Comparison of ENCODE assay signal across 8 mouse cellular contexts in genomic region chr5:89839627-89840026, GRCm38 (mm10). TPM values are rescaled to one million over a fixed set of nuclear protein-coding genes. Genes with fewer than 3 reads are reported as not detected.
DNase-seq lines count a peak whose midpoint lies in the region; ATAC-seq and TF ChIP-seq lines count a peak whose summit lies in the region.

No protein-coding gene starts in this region.

- H3K4me2 ChIP-seq in neural tube, embryonic 15.5 days: no peak overlapping the region

- H3K27ac ChIP-seq in heart, embryonic 10.5 days: no peak overlapping the region
- H3K27ac ChIP-seq in bone marrow, adult 2 months (ENCODE audit: control insufficient read depth, insufficient read depth, low read depth, low read length, poor library complexity): no peak overlapping the region
- no peak overlapping the region for H3K27ac ChIP-seq in neural tube, embryonic 15.5 days (replicated peaks)

- no peaks in the 10 kb centered on the region for H3K27me3 ChIP-seq in heart, embryonic 10.5 days (ENCODE audit: insufficient read depth, poor library complexity, severe bottlenecking)
- no peaks in the 10 kb centered on the region for H3K27me3 ChIP-seq in neural tube, embryonic 15.5 days (replicated peaks)

- no peak overlapping the region for H3K9ac ChIP-seq in neural tube, embryonic 15.5 days (replicated peaks)

- no peak for TF ChIP-seq POLR2A in bone marrow, adult 2 months (IDR thresholded peaks at IDR 0.05; ENCODE audit: borderline replicate concordance, control insufficient read depth, low read depth, low read length)

- 70% methylated on average over 4 of the region's 4 CpGs for WGBS in heart, embryonic 10.5 days
- WGBS in bone marrow, adult 2 months: 30% methylated on average over 4 of the region's 4 CpGs
- 84% methylated on average over 4 of the region's 4 CpGs for WGBS in neural tube, embryonic 15.5 days

- H3K4me1 ChIP-seq in heart, embryonic 10.5 days: peaks cover 8% of the 10 kb centered on the region
- peaks cover 2% of the 10 kb centered on the region; the same call in 1 of the 2 replicates for H3K4me1 ChIP-seq in bone marrow, adult 2 months (ENCODE audit: control insufficient read depth, insufficient read depth, low read length)
- peaks cover 5% of the 10 kb centered on the region for H3K4me1 ChIP-seq in neural tube, embryonic 15.5 days

- H3K9me3 ChIP-seq in heart, embryonic 10.5 days: no peaks in the 10 kb centered on the region
- H3K9me3 ChIP-seq in neural tube, embryonic 15.5 days (replicated peaks): no peaks in the 10 kb centered on the region

- peak; percentile 36 to 72 for DNase-seq in heart, adult 18-20 months
- DNase-seq in heart, embryonic 10.5 days (ENCODE audit: low spot score): no peak
- DNase-seq in 416B (ENCODE audit: low read depth): peak; percentile 3
- DNase-seq in kidney, adult 9 months: peak; percentile 33
- peak; percentile 31 for DNase-seq in ovary, postnatal 14 days (ENCODE audit: low spot score)
- no peak for DNase-seq in thymus, postnatal 0 days (ENCODE audit: low spot score)

- ATAC-seq in neural tube, embryonic 15.5 days (ENCODE audit: low FRiP score): no peak

- peak; percentile 19; the same call in 1 of the 2 replicates for TF ChIP-seq CTCF in bone marrow, adult 2 months (IDR thresholded peaks at IDR 0.05; ENCODE audit: control insufficient read depth, insufficient read depth, low read length)

- H3K36me3 ChIP-seq in heart, embryonic 10.5 days: no peaks in the 10 kb centered on the region
- H3K36me3 ChIP-seq in neural tube, embryonic 15.5 days: no peaks in the 10 kb centered on the region

- no peak overlapping the region for H3K4me3 ChIP-seq in heart, embryonic 10.5 days
- H3K4me3 ChIP-seq in bone marrow, adult 2 months (replicated peaks; ENCODE audit: control insufficient read depth, low read depth, low read length): no peak overlapping the region
- H3K4me3 ChIP-seq in neural tube, embryonic 15.5 days (replicated peaks): no peak overlapping the region

RNA-seq across cellular contexts. Expression of gene Adamts3, which starts 43.5 kb away (rescaled TPM):
- 1 to 10 TPM; 3.5 to 4.4 TPM for total RNA-seq in heart, adult 18-20 months (2021)
- polyA plus RNA-seq in heart, embryonic 10.5 days (2016; fragmentation: Nextera tagmentation; extraction: Ambion mirVana): 3.3 and 3.4 TPM in 2 replicates
- 0.90 and 1.1 TPM in 2 replicates for polyA plus RNA-seq in bone marrow, adult 2 months (2011; ENCODE audit: insufficient read depth, insufficient read length, low replicate concordance, missing spikeins)
- 4.7 and 5.5 TPM in 2 replicates for polyA plus RNA-seq in neural tube, embryonic 15.5 days (2015; fragmentation: Nextera tagmentation; extraction: Ambion mirVana)
- 1.2 and 1.3 TPM in 2 replicates for polyA plus RNA-seq in thymus, postnatal 0 days (2015; fragmentation: Nextera tagmentation; extraction: Ambion mirVana)

Comparison
In these comparisons a context has a peak if more than half of its experiments do, and no peak if none do; other contexts are left out.
1. DNase-seq: peak in heart, adult 18-20 months (2 of 2), 416B (single experiment), kidney, adult 9 months (single experiment) and ovary, postnatal 14 days (single experiment); none in heart, embryonic 10.5 days (single experiment) and thymus, postnatal 0 days (single experiment).